Mouse (Mus musculus): ENCODE results near the gene Gnmt.

Gene Gnmt

GRCm38 (mm10) chr17:46703971-46704886 lies 24.7 kb downstream of the Gnmt start:
- DNase-seq (ENCODE audit: low spot score), result no peak

DNA sequence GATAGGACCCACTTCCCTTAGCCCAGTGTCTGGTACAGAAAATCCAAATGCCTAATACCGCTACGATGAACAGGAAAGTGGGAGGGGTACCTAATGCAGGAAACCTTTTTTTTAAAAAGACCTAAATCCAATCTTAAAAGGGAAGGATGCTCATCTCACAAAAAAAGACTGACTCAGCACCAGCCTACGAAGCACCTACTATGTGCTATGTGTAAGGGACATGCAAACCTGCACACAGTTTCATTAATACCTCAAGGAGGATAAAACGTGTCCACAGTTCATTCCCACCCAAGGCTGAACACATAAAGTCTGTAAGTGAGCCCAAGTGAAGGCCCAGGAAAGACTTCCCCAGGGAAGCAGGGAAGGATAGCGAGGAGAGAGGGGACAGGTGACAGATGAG lies 26.5 kb downstream of the Gnmt start:
- no peak for DNase-seq (ENCODE audit: low spot score)

- DNase-seq (ENCODE audit: low spot score), result no peak
These were observed 26.9 kb downstream of the Gnmt start for GRCm38 (mm10) chr17:46702100-46702499.

DNA sequence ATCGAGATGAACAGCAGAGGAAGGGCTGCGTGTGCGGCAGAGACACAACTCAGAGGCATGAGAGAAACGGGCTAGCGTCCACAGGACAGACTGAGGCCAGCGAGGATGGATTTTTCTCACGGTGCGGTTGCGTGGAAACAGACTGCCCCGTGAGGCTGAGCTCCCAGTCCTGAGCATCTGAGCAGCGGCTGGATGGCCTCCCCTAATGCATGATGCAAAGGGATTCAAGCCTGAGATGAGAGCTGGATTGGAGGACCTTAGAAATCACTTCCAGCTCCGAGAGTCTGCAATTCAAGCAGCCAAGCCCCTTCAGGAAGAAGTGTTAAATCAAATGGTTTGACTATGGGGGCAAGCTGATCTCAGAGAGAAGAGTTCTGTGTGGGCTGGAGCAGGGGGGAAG lies 27.5 kb downstream of the Gnmt start:
- DNase-seq (ENCODE audit: low spot score), result no peak

DNA sequence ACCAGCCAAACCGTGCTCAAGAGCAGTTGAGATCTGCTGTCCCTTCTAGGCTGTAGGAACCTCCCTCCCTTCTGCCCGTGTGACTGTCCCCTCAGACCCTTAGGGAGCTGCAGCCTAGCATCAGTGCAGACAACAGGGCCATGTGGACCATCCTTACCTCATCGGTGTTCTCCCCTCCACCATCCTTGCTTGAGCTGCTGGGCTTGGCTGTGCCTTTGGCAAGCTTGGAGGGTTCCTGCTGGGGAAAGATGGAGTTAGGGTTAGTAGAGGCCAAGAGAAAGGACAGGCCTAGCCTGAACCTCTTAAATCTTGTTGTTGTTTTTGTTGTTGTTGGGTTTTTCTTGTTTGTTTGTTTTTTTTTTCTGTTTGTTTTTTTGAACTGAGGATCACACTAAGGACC lies 29.1 kb downstream of the Gnmt start:
- DNase-seq (ENCODE audit: low spot score), result no peak

DNA sequence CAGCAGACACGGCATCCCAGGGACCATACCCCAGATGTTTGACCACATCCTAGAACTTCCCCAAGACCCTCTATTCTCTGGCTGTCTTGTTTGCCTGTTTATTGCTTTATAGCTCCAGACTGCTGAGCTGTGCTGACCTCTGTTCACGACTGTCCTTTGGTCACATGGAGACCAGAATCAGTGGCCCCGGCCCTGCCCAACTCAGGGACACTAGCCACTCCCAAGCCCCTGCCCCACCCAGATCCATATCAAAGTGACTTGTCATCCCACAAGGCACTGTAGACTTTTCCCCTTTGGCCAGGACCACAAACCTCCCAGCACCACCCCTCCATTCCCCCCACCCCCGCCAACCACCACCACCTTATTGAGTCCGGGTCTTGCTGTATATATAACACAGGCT lies 29.7 kb downstream of the Gnmt start:
- no peak for DNase-seq (ENCODE audit: low spot score)

- no peak for DNase-seq (ENCODE audit: low spot score)
These were observed 30.5 kb downstream of the Gnmt start for GRCm38 (mm10) chr17:46698515-46698914.

DNA sequence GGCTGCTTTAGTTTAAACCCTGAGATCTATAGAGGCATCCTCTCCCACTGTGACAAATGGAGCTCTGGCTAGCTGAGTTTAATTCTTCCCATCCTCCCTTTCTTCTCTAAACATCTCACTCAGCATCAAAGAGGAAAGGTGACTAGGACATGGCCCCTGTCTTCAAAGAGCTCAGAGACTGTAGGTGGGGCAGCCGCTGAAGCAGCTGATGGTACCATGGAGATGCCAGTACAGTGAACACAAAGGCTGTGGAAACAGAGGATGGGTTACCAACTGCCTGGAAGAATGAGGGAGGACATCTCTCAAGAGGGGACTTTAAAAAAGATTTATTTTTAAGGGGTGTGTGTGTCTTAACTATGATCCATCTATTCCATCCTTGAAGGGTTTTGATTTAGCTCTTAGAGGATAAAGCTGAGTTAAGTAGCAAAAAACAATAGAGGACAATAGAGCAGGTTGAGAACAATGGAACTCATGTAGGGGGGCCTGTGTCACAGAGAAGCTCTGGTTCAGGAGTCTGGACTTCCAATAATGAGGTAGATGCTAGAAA lies 34.4 kb downstream of the Gnmt start:
- no peak for DNase-seq (ENCODE audit: low spot score)

GRCm38 (mm10) chr17:46691390-46691789 lies 37.6 kb downstream of the Gnmt start:
- DNase-seq (ENCODE audit: low spot score), result no peak

GRCm38 (mm10) chr17:46690665-46691064 lies 38.3 kb downstream of the Gnmt start:
- no peak for DNase-seq (ENCODE audit: low spot score)

GRCm38 (mm10) chr17:46685913-46686312 lies 43.1 kb downstream of the Gnmt start:
- no peak for DNase-seq (ENCODE audit: low spot score)

- DNase-seq (ENCODE audit: low spot score), result no peak
These were observed 46.1 kb downstream of the Gnmt start for GRCm38 (mm10) chr17:46682654-46683389.

DNA sequence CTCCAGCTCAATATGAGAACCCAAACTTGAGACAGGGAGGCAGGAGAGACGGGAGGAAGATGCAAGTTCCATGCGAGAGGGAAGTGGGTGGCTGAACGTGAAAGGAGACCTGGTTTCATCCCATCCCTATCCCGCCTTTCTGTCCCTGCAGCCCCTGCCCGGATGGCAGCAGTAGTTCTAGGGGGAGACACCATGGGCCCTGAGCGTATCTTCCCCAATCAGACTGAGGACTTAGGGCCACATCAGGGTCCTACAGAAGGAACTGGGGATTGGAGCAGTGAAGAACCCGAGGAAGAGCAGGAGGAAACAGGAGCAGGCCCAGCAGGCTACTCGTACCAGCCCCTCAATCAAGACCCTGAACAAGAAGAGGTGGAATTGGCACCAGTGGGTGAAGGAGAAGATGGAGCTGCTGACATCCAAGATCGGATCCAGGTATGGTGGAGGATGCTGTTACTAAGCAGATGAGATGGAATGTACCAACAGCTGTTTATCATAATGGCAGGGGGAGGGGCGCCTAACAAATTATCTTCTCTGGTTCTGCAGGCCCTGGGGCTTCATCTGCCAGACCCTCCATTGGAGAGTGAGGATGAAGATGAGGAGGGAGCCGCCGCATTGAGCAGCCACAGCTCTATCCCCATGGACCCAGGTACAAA lies 47.4 kb downstream of the Gnmt start:
- no peak for DNase-seq (ENCODE audit: low spot score)

DNA sequence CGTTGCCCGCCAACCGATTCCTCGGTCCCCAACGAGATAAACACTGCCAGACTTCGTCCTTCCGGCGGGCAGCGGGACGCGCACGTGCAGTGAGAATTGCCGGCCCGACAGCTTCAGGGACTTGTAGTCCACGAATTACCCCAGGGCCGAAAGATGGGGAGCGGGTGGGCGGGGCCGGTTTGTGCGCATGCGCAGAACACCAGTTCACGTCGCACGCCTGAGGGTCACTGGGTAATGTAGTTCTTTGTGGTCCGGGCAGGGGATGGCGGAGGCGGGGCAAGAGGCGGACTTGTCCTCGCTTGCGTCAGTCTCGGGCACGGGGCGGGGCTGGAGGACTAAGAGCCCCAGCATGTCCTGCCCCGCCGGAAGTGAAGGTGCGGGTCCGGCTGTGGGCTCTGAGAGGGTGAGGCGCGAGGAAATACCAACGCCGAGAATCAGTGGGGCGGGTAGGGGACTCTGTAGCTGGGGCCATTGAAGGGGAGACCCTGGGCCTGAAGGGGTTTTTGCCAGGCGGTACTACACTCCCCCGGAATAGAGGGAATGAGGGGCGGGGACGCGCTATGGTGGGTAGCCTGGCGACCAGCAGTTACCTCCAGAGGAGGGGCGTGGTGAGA lies 48.1 kb downstream of the Gnmt start, which contains the start of gene Klhdc3:
Gene Klhdc3 (minus strand): TSS at position 155 of the 614 bp plus-strand sequence.
- peak; percentile 98 for DNase-seq (ENCODE audit: low spot score)

DNA sequence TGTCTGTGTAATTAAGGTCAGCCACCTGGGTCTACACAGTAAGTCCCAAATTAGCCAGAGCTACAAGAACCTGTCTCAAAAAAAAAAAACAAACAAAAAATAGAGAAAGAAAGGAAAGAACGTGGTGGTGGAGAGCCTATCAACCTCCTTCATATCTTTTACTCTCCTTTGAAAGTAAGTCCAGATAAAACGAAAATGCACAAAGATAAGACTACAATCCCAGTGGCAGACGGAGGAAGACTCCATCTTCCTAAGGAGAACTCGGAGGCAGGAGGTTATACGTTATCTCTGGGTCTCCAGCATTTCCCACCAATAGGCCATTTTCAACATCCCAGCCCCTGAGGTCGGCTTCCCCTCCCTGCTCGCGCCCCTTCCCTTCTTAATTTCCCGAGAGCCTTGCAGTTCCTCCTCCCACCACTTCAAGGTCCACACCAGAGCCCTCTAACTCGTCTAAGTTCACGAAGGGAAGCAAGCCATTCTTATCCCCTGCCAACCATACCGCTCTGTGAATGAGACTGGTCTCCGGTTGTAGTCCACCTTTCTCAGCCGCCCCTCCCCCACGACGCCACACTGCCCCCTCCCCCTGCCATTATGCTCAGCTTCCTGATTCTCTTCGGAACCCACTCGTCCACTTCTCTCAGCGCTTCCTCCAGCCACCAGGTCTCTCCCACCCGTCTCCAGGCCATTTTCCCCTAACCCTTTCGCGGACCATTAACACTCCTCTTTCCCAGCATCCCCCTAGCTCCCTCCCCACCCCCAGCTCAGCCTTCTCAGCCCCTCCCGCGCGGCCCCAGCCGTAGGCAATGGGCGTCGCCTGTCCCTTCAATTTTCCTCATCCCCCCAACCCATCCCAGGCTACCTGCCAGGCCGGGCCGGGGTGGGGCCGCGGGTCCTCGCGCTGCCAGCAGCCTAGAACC lies 48.9 kb downstream of the Gnmt start:
- DNase-seq (ENCODE audit: low spot score), result peak; percentile 24

DNA sequence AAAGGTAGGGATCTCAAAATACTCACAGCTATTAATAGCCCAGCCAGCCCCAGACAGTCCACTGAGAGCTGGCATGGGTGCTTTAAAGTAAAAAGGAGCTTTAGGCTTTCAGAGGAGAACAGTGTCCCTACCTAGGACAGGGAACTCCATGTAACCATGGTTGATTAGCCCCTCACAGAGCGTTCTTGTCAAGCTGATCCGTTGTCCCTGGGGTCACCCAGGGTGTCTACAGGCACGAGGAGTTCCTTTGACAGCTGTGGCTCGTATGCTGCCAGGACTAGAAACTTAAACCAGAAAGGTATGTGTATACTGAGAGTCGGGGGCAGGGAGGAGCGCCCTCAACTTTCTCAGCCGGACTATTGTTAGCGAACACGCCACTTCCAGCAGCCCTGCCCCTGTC lies 50.1 kb downstream of the Gnmt start:
- no peak for DNase-seq (ENCODE audit: low spot score)

DNA sequence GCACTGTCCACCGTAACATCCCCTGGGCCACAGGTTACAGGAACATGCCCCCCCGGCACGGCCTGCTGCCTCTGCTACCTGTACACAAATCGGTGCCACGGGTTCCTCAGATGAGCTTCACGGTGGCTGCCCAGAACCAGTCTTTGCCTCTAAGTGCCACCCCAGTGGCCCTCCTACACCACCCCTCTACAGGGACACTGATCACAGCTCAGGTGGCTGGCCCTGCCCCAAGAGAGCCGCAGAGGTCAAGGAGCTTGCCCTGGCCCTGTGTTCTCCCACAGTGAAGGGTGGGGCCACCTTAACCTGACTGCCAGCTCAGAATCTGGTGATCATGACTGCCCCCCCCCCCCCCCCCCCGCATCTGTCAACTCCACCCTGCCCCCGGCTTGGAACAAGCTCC lies 50.6 kb downstream of the Gnmt start, which contains the start of gene Mea1:
Gene Mea1 (plus strand): TSS at position 378 of the 400 bp plus-strand sequence.
- DNase-seq (ENCODE audit: low spot score), result peak; percentile 66

Data from lung, postnatal 25 days (tissue).